Mouse (Mus musculus) heart, adult 11 months (tissue): ENCODE results near the gene Kptn.

Source experiments
- DNase-seq: peaks from one replicate; pipeline ENCODE4 v3.0.0; 2022

Gene Kptn

DNA sequence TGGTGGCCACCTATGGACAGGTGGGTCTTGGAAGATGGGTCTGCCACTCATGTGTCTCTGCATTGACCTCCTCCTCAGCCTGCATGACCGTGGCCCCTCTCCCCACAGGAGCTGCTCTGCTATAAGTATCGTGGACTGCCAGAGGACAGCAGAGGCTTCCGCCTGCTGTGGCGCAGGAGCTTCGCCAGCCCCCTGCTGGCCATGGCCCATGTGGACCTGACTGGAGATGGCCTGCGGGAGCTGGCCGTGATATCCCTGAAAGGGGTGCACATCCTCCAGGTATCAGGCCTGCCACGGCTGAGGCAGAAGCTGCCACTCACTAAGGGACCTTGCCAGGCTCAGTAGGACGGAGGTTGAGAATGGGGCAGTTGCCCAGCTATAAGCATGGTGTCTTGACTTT, 6.1 kb downstream of the Kptn start:
- no peak for DNase-seq

GRCm38 (mm10) chr7:16128344-16128743, 8.6 kb downstream of the Kptn start:
- no peak for DNase-seq

- no peak for DNase-seq
These were observed 9.2 kb downstream of the Kptn start for GRCm38 (mm10) chr7:16128899-16129298.

DNA sequence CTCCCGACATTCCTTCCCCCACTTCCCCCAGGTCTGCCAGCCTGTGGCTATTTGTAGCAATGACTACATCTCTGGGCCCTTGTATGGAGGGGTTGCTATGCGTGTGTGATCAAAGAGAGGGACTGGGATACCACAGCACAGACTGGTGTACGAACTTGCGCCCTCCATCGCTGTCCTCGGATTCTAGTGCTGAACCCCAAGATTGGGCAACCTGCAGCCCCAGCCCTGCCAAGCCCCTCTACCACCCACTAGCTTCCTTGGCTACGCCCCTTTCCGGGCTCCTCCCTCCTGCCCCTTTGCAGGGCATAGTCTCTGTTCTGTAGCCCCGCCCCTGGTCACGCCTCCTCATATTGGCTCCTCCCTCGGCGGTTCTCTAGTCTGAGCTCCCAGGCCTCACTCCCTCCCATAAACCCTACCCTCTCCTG, 9.7 kb downstream of the Kptn start, which contains the start of gene Slc8a2:
TSS of gene Slc8a2 (plus strand) at position 406 of the 425 bp plus-strand sequence.
- peak; percentile 96 for DNase-seq

- no peak for DNase-seq
These were observed 10.4 kb downstream of the Kptn start for GRCm38 (mm10) chr7:16129846-16130691.

- no peak for DNase-seq
These were observed 11.4 kb downstream of the Kptn start for GRCm38 (mm10) chr7:16130956-16131634.

DNA sequence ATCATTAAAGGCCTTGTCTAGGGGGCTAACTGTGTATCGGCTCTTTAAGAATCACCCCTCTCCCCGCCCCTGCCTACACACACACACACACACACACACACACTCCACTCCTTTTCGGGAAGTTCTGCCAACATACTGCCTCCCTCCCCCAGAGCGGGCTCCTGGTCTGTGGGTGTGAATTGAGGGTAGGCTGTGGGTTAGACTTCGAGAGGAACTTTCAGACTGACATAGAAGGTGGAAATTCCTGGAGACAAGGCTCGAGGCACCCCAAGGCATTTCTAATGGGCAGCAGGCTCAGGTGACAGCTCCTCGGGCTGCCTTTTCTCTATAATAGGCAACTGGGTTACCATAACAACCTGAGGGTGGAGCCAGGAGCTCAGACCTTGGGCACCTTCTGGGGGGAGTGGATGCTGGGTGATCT, 12.5 kb downstream of the Kptn start:
- DNase-seq, result no peak

DNA sequence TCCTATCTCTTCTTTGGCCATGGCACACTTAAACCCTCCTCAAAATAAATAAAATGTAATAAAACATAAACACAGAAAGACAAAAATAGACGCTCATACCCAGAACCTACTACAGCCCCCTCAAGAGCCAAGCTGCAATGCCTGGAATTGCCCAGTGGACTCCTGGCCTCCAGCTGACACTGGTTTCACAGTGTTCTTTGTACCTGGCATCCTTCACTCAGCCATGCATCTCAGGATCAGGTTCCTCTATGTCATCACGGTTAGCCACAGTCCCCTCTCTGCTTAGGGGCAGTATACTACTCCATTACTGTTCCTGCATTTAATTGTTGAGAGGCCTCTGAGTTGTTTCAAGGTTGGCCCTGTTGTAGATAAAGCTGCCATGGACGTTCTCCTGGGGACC, 13.2 kb downstream of the Kptn start:
- DNase-seq, result no peak

GRCm38 (mm10) chr7:16133691-16134090, 14.0 kb downstream of the Kptn start:
- no peak for DNase-seq

DNA sequence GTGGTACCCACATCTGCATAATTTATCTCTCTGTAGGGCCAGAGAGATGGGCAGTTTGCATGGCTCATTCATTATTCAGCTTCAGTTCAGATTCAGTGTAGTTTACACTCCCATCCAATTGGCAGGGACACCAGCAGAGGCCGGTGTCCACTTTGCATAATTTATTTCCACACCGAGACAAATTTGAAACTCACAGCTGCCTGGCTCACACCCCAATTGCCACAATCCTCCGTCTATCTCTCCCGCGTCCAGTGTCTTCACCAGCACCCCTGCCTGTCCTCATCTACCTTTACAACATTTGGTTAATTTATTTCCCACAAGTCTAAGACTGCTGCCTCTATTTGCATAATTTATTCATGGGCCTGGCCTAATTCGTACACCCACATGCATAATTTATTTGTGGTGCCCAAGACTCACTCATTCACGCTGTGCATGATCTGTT, 15.3 kb downstream of the Kptn start:
- DNase-seq, result no peak

- DNase-seq, result no peak
These were observed 27.1 kb downstream of the Kptn start for GRCm38 (mm10) chr7:16146489-16147410.

- DNase-seq, result no peak
These were observed 27.9 kb downstream of the Kptn start for GRCm38 (mm10) chr7:16147643-16148042.

DNA sequence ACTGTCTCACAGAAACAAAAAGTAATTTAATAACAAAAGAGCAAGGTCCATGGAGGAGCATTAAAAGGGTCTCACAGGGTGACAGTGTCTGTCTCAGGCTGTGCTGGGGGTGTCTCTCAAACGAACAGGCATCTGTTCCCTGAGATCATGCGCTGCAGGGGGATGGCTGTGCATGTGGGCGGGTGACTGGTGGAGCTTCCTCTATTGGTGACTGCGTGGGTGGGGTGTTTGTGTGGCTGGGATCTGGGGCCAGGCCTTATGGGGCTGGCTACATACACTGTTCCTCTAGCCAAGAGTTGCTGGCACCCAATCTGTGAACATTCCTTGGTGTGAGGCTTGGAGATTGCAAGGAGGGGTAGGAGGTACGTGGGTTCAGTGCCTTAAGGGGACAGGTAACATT, 29.5 kb downstream of the Kptn start:
- DNase-seq, result no peak

DNA sequence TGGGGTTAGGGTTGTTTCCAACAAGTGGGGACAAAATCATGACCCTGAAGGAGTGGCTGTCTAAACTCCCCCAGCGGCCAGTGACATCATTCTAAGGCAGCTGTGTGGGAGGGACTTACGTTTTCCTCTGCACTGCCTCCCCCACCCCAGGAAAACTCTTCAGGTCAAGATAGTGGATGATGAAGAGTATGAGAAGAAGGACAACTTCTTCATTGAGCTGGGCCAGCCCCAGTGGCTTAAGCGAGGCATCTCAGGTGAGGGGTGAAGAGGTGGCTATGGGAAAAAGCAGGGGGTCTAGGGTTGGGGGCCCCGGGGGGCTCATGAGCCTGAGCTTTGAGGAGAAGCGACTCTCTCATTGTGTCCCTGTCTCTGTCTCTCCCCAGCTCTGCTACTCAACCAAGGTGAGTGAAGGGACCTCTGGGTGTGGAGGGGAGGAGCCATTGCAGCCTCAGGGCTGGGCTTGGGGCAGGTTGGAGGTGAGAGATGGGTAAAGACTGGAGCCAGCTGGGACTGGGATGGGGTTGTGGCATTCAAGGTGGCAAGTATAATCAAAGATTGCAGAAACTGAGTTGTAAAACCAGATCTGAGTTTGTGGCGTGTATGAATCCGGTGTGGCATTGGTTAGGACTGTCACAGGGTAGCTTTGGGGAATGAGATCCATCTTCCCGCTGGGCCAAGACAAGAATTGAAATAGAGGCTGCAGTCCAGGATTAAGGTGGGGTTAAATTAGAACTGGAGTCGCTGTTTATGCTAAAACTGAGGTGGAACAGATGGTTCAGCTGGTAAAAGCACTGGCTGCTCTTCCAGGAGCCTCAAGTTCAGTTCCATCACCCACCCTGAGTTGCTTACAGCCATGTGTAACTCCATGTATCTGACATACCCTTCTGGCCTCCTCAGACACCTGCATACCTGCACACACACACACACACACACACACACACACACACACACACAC, 30.8 kb downstream of the Kptn start:
- DNase-seq, result no peak

GRCm38 (mm10) chr7:16153522-16153921, 33.8 kb downstream of the Kptn start:
- DNase-seq, result peak; percentile 94

GRCm38 (mm10) chr7:16155132-16155872, 35.6 kb downstream of the Kptn start:
- peak; percentile 97 for DNase-seq

DNA sequence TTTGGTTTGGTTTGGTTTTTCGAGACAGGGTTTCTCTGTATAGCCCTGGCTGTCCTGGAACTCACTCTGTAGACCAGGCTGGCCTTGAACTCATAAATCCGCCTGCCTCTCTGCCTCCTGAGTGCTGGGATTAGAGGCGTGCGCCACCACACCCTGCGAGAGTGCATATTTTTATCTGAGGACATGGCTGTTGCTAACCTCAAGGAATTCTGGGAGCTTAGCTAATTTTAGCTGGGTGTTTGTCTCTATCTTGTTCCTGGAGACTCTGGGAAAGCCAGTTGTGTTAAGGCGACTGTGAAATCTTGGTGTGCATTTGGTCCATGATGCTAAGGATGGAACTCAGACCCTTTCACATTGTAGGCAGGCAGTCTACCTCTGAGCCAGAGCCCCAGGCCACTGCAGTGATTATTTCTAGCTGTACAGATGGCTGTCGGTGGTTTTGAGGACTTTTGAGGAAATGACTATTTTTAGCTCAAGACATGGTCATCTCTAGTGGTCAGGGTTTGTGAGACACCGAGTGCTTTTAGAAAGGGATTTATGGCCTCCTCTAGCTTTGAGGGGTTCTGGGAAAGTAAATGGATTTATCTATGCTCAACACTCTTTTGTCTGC, 36.5 kb downstream of the Kptn start:
- DNase-seq, result peak; percentile 91

DNA sequence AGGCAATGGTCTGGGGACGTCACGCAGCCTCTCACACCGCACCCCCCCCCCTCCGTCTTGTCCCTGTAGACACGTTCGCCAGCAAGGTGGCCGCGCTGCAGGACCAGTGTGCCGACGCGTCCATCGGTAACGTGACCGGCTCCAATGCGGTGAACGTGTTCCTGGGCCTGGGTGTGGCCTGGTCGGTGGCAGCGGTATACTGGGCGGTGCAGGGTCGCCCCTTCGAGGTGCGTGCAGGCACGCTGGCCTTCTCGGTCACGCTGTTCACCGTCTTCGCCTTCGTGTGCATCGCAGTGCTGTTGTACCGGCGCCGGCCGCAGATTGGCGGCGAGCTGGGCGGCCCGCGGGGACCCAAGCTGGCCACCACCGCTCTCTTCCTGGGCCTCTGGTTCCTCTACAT, 39.0 kb downstream of the Kptn start:
- peak; percentile 88 for DNase-seq

DNA sequence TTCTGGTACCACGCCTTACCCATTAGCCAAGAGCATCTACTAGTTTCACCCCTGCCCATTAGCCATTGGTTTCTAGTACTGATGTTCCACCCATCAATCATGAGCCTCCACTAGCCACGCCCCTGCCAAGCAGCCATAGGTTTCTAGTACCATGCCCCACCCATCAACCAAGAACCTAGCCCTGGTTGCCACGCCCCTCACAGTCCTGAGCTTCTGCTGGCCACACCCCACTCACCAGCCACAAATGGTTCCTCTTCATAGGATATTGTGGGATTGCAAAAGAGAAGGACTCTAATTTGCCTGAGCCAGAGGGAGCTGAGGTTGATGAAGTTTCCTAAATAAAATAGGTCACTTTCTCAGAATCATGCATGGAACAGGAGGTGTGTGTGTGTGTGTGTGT, 41.0 kb downstream of the Kptn start:
- DNase-seq, result no peak

DNA sequence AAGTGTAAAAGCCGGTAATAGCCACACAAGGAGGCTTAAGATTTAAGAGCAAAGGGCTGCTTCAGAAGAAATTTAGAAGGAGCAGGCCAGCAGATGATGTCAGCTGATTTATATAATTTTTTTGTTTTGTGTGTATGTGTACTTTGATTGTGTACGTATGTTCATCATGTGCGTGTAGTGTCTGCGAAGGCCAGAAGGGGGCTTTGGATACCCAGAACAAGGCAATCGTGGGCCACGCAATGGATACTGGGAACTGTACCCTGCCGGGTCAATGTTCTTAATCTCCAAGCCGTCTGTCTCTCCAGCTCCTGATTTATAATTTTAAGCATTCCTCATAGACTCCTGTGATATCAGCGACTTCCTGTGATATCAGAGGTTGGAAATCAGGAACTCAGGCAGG, 41.6 kb downstream of the Kptn start:
- DNase-seq, result no peak

- no peak for DNase-seq
These were observed 42.3 kb downstream of the Kptn start for GRCm38 (mm10) chr7:16162036-16162435.
